Mouse (Mus musculus) kidney, embryonic 14.5 days (tissue): Measurements from ENCODE around the gene Kmt2a. TPM values are rescaled to one million over a fixed set of nuclear protein-coding genes. Genes with fewer than 3 reads are reported as not detected.

Experiments used
- ATAC-seq: fragments of 200-750 bp; cut with Nextera tagmentation; 2 replicates; pipeline ENCODE4 v1.8.0; 2017; ENCODE audit warnings: moderate number of reproducible peaks, mild to moderate bottlenecking, moderate TSS enrichment, moderate library complexity; ENCODE audit not compliant: low FRiP score, low TSS enrichment
- H3K27ac ChIP-seq: fragments of 300-500 bp; sonication (generic); 2 replicates; pipeline ENCODE4 v1.5.1; 2014; ENCODE audit warnings: low read depth, mild to moderate bottlenecking, low read length, moderate library complexity, mixed read lengths
- H3K27me3 ChIP-seq: fragments of 300-500 bp; sonication (generic); 2 replicates; pipeline ENCODE4 v1.6.1; 2014; ENCODE audit warnings: mild to moderate bottlenecking, low read length; ENCODE audit not compliant: control insufficient read depth, insufficient read depth
- H3K36me3 ChIP-seq: fragments of 300-500 bp; sonication (generic); 2 replicates; pipeline ENCODE4 v1.6.1; 2014; ENCODE audit warnings: low read length, mixed read lengths; ENCODE audit not compliant: control insufficient read depth, insufficient read depth
- H3K4me1 ChIP-seq: fragments of 300-500 bp; sonication (generic); 2 replicates; pipeline ENCODE4 v1.6.1; 2014; ENCODE audit warnings: low read length, mixed read lengths; ENCODE audit not compliant: control insufficient read depth, insufficient read depth
- H3K4me2 ChIP-seq: fragments of 300-500 bp; sonication (generic); replicated peaks from 2 replicates; pipeline ENCODE4 v1.6.1; 2014; ENCODE audit warnings: low read depth, mild to moderate bottlenecking, low read length
- H3K4me3 ChIP-seq: fragments of 300-500 bp; sonication (generic); 2 replicates; pipeline ENCODE4 v1.5.1; 2014; ENCODE audit warnings: mild to moderate bottlenecking, low read length
- H3K9ac ChIP-seq: fragments of 300-500 bp; sonication (generic); 2 replicates; pipeline ENCODE4 v1.6.1; 2014; ENCODE audit warnings: low read depth, mild to moderate bottlenecking, low read length, moderate library complexity
- H3K9me3 ChIP-seq: fragments of 300-500 bp; sonication (generic); 2 replicates; pipeline ENCODE4 v1.6.1; 2016; ENCODE audit warnings: low read length; ENCODE audit not compliant: control insufficient read depth
- WGBS: fragments of 180-500 bp; shearing (Covaris S2); extraction: QIAGEN DNeasy Blood & Tissue Kit; methylation state at CpG from one replicate; pipeline ENCODE4 v1.1.7; 2014; 5-methylcytosine and 5-hydroxymethylcytosine counted together
- polyA plus RNA-seq: library from polyadenylated mRNA; unstranded; fragments of >200 nt; fragmentation: Nextera tagmentation; extraction: Ambion mirVana; gene quantifications from 2 replicates; pipeline ENCODE4 v1.2.1, GENCODE M21; 2014

Gene Kmt2a
- polyA plus RNA-seq, 1 experiment from 2014 or later: 14.9 TPM

DNA sequence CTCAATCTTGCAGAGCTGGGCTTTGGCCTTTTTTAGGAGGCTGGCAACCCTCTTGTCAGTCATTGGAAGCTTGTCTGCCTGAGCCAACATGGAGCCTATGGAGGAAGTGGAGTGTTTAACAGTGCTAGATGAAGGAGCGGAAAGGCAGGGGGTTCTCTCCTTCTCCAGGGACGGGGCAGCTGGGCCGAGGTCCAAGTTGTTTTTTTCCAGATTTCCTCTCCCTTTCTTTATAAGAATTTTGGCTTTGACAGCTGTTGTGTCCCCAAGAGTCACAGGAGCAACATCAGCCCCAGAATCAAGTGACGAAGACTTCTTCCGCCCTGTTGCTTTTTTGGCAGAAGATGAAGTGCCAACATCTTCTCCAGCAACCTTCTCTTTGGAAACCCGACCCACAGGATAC, 33.6 kb downstream of the Kmt2a start:
- Histone ChIP-seq H3K4me2 (no peak overlapping the region), H3K9ac (no peak overlapping the region), H3K27ac (no peak overlapping the region), H3K9me3 (no peaks in the 10 kb centered on the region), H3K4me1 (no peaks in the 10 kb centered on the region), H3K27me3 (no peaks in the 10 kb centered on the region), H3K4me3 (no peak overlapping the region), H3K36me3 (peaks cover 83% of the 10 kb centered on the region)
- 87% methylated on average over 6 of the region's 6 CpGs for WGBS
- no peak for ATAC-seq

- peaks cover 81% of the 10 kb centered on the region for H3K36me3 ChIP-seq
- no peaks in the 10 kb centered on the region for H3K27me3 ChIP-seq
- H3K4me1 ChIP-seq: no peaks in the 10 kb centered on the region
- no peak overlapping the region for H3K9ac ChIP-seq
- no peak overlapping the region for H3K4me3 ChIP-seq
- no peak overlapping the region for H3K4me2 ChIP-seq
- no peak for ATAC-seq
- 90% methylated on average over 10 of the region's 10 CpGs for WGBS
- no peaks in the 10 kb centered on the region for H3K9me3 ChIP-seq
- H3K27ac ChIP-seq: no peak overlapping the region
Measured at GRCm38 (mm10) chr9:44841241-44841640, 39.9 kb downstream of the Kmt2a start.

DNA sequence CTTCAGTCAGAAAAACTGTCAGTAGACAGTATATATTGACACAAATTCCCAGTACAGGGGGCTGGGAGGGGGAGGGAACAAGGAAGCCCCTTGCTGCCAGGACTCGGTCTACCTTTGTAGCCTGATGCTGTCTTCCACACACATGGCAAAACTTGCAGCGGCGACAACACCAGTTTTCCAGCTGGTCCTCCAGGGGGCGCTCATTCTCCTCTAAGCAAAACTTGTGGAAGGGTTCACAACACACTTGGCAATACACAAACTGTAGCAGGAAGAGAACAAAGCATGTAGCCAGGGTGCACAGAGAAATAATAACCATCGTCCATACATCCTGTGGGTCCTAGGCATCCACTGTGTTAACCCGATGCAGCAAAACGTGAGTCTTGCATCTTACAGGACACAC, 44.7 kb downstream of the Kmt2a start:
- Histone ChIP-seq H3K9ac (no peak overlapping the region), H3K9me3 (no peaks in the 10 kb centered on the region), H3K4me1 (no peaks in the 10 kb centered on the region), H3K27me3 (no peaks in the 10 kb centered on the region), H3K4me2 (no peak overlapping the region), H3K4me3 (no peak overlapping the region), H3K27ac (no peak overlapping the region), H3K36me3 (peaks cover 77% of the 10 kb centered on the region)
- ATAC-seq: no peak
- WGBS: 55% methylated on average over 7 of the region's 7 CpGs

DNA sequence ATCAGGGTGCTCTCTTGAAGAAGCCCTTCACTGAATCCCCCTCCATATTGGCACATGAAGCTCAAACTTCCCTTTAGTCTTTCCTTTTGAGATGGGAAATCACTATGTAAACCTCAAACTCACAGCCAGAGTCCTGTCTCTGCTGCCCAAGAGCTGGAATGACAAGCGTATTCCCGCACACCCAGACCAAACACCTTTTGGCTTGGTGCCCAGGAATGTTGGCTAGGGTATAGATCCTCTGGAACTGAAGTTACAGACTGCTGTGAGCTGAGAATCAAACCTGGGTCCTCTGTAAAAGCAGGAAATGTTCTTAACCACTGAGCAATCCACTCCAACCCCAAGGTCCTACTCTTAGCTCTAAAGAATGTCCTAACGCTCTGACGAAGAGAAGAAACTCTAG, 48.7 kb downstream of the Kmt2a start:
- no peaks in the 10 kb centered on the region for H3K9me3 ChIP-seq
- no peak overlapping the region for H3K4me3 ChIP-seq
- ATAC-seq: no peak
- H3K9ac ChIP-seq: no peak overlapping the region
- WGBS: 86% methylated on average over 4 of the region's 4 CpGs
- no peak overlapping the region for H3K4me2 ChIP-seq
- H3K27ac ChIP-seq: no peak overlapping the region
- H3K27me3 ChIP-seq: no peaks in the 10 kb centered on the region
- no peaks in the 10 kb centered on the region for H3K4me1 ChIP-seq
- peaks cover 81% of the 10 kb centered on the region for H3K36me3 ChIP-seq

- H3K4me2 ChIP-seq: no peak overlapping the region
- peaks cover 89% of the 10 kb centered on the region for H3K36me3 ChIP-seq
- 87% methylated on average over 2 of the region's 2 CpGs for WGBS
- no peak for ATAC-seq
- no peak overlapping the region for H3K27ac ChIP-seq
- H3K4me3 ChIP-seq: no peak overlapping the region
- H3K9me3 ChIP-seq: no peaks in the 10 kb centered on the region
- no peak overlapping the region for H3K9ac ChIP-seq
- H3K27me3 ChIP-seq: no peaks in the 10 kb centered on the region
- no peaks in the 10 kb centered on the region for H3K4me1 ChIP-seq
Measured at GRCm38 (mm10) chr9:44830506-44830905, 50.6 kb downstream of the Kmt2a start.

GRCm38 (mm10) chr9:44828944-44829343, 52.2 kb downstream of the Kmt2a start:
- Histone ChIP-seq H3K36me3 (peaks cover 88% of the 10 kb centered on the region), H3K4me2 (no peak overlapping the region), H3K27ac (no peak overlapping the region), H3K4me1 (no peaks in the 10 kb centered on the region), H3K9me3 (no peaks in the 10 kb centered on the region), H3K27me3 (no peaks in the 10 kb centered on the region), H3K4me3 (no peak overlapping the region), H3K9ac (no peak overlapping the region)
- 96% methylated on average over 11 of the region's 11 CpGs for WGBS
- no peak for ATAC-seq

GRCm38 (mm10) chr9:44826660-44827059, 54.4 kb downstream of the Kmt2a start:
- H3K36me3 ChIP-seq: peaks cover 91% of the 10 kb centered on the region
- H3K9me3 ChIP-seq: no peaks in the 10 kb centered on the region
- H3K27ac ChIP-seq: no peak overlapping the region
- no peaks in the 10 kb centered on the region for H3K4me1 ChIP-seq
- no peak overlapping the region for H3K4me2 ChIP-seq
- no peak overlapping the region for H3K9ac ChIP-seq
- 84% methylated on average over 7 of the region's 7 CpGs for WGBS
- ATAC-seq: no peak
- H3K4me3 ChIP-seq: no peak overlapping the region
- no peaks in the 10 kb centered on the region for H3K27me3 ChIP-seq

GRCm38 (mm10) chr9:44819920-44820827, 60.9 kb downstream of the Kmt2a start:
- Histone ChIP-seq H3K9me3 (no peaks in the 10 kb centered on the region), H3K4me3 (no peak overlapping the region), H3K4me1 (no peaks in the 10 kb centered on the region), H3K27ac (no peak overlapping the region), H3K27me3 (no peaks in the 10 kb centered on the region), H3K36me3 (peaks cover 99% of the 10 kb centered on the region), H3K4me2 (no peak overlapping the region), H3K9ac (no peak overlapping the region)
- 92% methylated on average over 15 of the region's 15 CpGs for WGBS
- no peak for ATAC-seq

- no peaks in the 10 kb centered on the region for H3K4me1 ChIP-seq
- H3K9ac ChIP-seq: no peak overlapping the region
- H3K4me3 ChIP-seq: no peak overlapping the region
- ATAC-seq: no peak
- H3K4me2 ChIP-seq: no peak overlapping the region
- H3K9me3 ChIP-seq: no peaks in the 10 kb centered on the region
- 90% methylated on average over 5 of the region's 5 CpGs for WGBS
- H3K36me3 ChIP-seq: peaks cover 100% of the 10 kb centered on the region
- H3K27me3 ChIP-seq: no peaks in the 10 kb centered on the region
- no peak overlapping the region for H3K27ac ChIP-seq
Measured at GRCm38 (mm10) chr9:44817522-44817921, 63.6 kb downstream of the Kmt2a start.
